Mouse (Mus musculus): ENCODE data around the gene Pglyrp1.

- TF ChIP-seq POLR2A (IDR thresholded peaks at IDR 0.05; ENCODE audit: insufficient read depth, low read depth, low read length) (peak; percentile 89), EP300 (IDR thresholded peaks at IDR 0.05; ENCODE audit: insufficient read depth, low read depth, low read length) (0 out of 2 replicates have a peak, but pooled peaks have one; percentile 12), CTCF (IDR thresholded peaks at IDR 0.05) (no peak)
Measured at GRCm38 (mm10) chr7:18910241-18910831, 39.2 kb downstream of the Pglyrp1 start, which contains the start of gene Ccdc61.
